Mouse (Mus musculus) left cerebral cortex, postnatal 36 days (tissue): ENCODE data around the gene Cd5. TPM values are rescaled to one million over a fixed set of nuclear protein-coding genes. Genes with fewer than 3 reads are reported as not detected.

Source experiments
- DNase-seq, 2 experiments: peaks; one replicate each; pipeline ENCODE4 v3.0.0; 2021 to 2022; ENCODE audit warnings: low spot score in 2 of 2, mixed read lengths in 1 of 2
- intact Hi-C: fragments of 180-260 bp; cut with DNase I; formaldehyde crosslinking; loops from one replicate; pipeline ENCODE4 v1.15.1; 2025
- total RNA-seq, 2 experiments: library from RNA; stranded (reverse); gene quantifications; 2 replicates each; pipeline ENCODE4 v1.2.3; 2021

Cd5 gene
- total RNA-seq, 2 experiments from 2014 or later, result not detected

- intact Hi-C loops, result no loop called here
- no peak for DNase-seq
These were observed 5.2 kb downstream of the Cd5 start for GRCm38 (mm10) chr19:10733501-10734127.

GRCm38 (mm10) chr19:10732741-10733140, 6.1 kb downstream of the Cd5 start:
- intact Hi-C loops, result no loop called here
- DNase-seq, result no peak

GRCm38 (mm10) chr19:10731975-10732374, 6.8 kb downstream of the Cd5 start:
- no peak for DNase-seq
- intact Hi-C loops, result no loop called here

- no peak for DNase-seq
- intact Hi-C loops, result no loop called here
These were observed 8.3 kb downstream of the Cd5 start for GRCm38 (mm10) chr19:10730469-10730868.

- intact Hi-C loops, result loop anchor here (10.0 kb wide), 1 partner anchor 85 kb away; no protein-coding TSS in a partner anchor
These were observed 8.9 kb downstream of the Cd5 start for GRCm38 (mm10) chr19:10729889-10730288.

GRCm38 (mm10) chr19:10724629-10725363, 14.0 kb downstream of the Cd5 start:
- no peak for DNase-seq
- intact Hi-C loops, result loop anchor here (10.0 kb wide), 1 partner anchor 90 kb away; no protein-coding TSS in a partner anchor

More at GRCm38 (mm10) chr19:10729889-10730288, 8.9 kb downstream of the Cd5 start:
- DNase-seq, result no peak

GRCm38 (mm10) chr19:10723649-10724048, 15.2 kb downstream of the Cd5 start:
- intact Hi-C loops, result loop anchor here (10.0 kb wide), 1 partner anchor 91 kb away; no protein-coding TSS in a partner anchor
- no peak for DNase-seq

- DNase-seq, result no peak
- intact Hi-C loops, result loop anchor here (10.0 kb wide), 1 partner anchor 92 kb away; no protein-coding TSS in a partner anchor
These were observed 15.7 kb downstream of the Cd5 start for GRCm38 (mm10) chr19:10723084-10723483.

GRCm38 (mm10) chr19:10721064-10721463, 17.7 kb downstream of the Cd5 start:
- no peak for DNase-seq
- intact Hi-C loops, result loop anchor here (10.0 kb wide), 1 partner anchor 94 kb away; no protein-coding TSS in a partner anchor

GRCm38 (mm10) chr19:10720524-10720923, 18.3 kb downstream of the Cd5 start:
- DNase-seq, result no peak
- intact Hi-C loops, result loop anchor here (10.0 kb wide), 1 partner anchor 94 kb away; no protein-coding TSS in a partner anchor

GRCm38 (mm10) chr19:10719751-10720150, 19.1 kb downstream of the Cd5 start:
- intact Hi-C loops, result loop anchor here (10.0 kb wide), 2 partner anchors 95 to 115 kb away; partner anchors contain the start of genes Cd6 and Slc15a3
- no peak for DNase-seq

GRCm38 (mm10) chr19:10718251-10718775, 20.5 kb downstream of the Cd5 start:
- intact Hi-C loops, result loop anchor here (10.0 kb wide), 1 partner anchor 116 kb away; the partner anchor contains the start of genes Cd6 and Slc15a3
- no peak for DNase-seq

GRCm38 (mm10) chr19:10715476-10715875, 23.3 kb downstream of the Cd5 start:
- intact Hi-C loops, result loop anchor here (10.0 kb wide), 1 partner anchor 119 kb away; the partner anchor contains the start of genes Cd6 and Slc15a3
- DNase-seq, result no peak

GRCm38 (mm10) chr19:10714682-10715475, 23.9 kb downstream of the Cd5 start:
- peak; percentile 80 to 82 for DNase-seq
- intact Hi-C loops, result loop anchor here (5.0 to 10.0 kb wide), 2 partner anchors 120 to 152 kb away; partner anchors contain the start of genes Cd6, Slc15a3 and Tmem132a

- intact Hi-C loops, result loop anchor here (5.0 to 10.0 kb wide), 2 partner anchors 121 to 153 kb away; partner anchors contain the start of genes Cd6, Slc15a3 and Tmem132a
- no peak for DNase-seq
These were observed 24.6 kb downstream of the Cd5 start for GRCm38 (mm10) chr19:10714168-10714567.

- intact Hi-C loops, result loop anchor here (5.0 to 10.0 kb wide), 2 partner anchors 121 to 154 kb away; partner anchors contain the start of genes Cd6, Slc15a3 and Tmem132a
- DNase-seq, result no peak
These were observed 25.3 kb downstream of the Cd5 start for GRCm38 (mm10) chr19:10713551-10713950.

- DNase-seq, result no peak
- intact Hi-C loops, result loop anchor here (5.0 to 10.0 kb wide), 2 partner anchors 122 to 155 kb away; partner anchors contain the start of genes Cd6, Slc15a3 and Tmem132a
These were observed 26.2 kb downstream of the Cd5 start for GRCm38 (mm10) chr19:10712646-10713045.

- intact Hi-C loops, result loop anchor here (5.0 to 10.0 kb wide), 2 partner anchors 123 to 155 kb away; partner anchors contain the start of genes Cd6, Slc15a3 and Tmem132a
These were observed 26.6 kb downstream of the Cd5 start for GRCm38 (mm10) chr19:10712194-10712593.

GRCm38 (mm10) chr19:10710751-10711150, 28.1 kb downstream of the Cd5 start:
- DNase-seq, result no peak
- intact Hi-C loops, result loop anchor here (5.0 to 10.0 kb wide), 2 partner anchors 124 to 157 kb away; partner anchors contain the start of genes Cd6, Slc15a3 and Tmem132a

More at GRCm38 (mm10) chr19:10712194-10712593, 26.6 kb downstream of the Cd5 start:
- DNase-seq, result no peak
